Mouse (Mus musculus) lung, adult 2 months (tissue): Measurements from ENCODE around the gene Sh3bgrl.

Source experiments
- CTCF ChIP-seq: fragments of 200-500 bp; IDR thresholded peaks from 2 replicates; pipeline ENCODE4 v1.5.1; 2011; ENCODE audit warnings: mild to moderate bottlenecking, low read length, control low read depth; ENCODE audit not compliant: insufficient read depth
- POLR2A ChIP-seq: fragments of 200-500 bp; IDR thresholded peaks from 2 replicates; pipeline ENCODE4 v1.6.1; 2011; ENCODE audit warnings: low read depth, mild to moderate bottlenecking, control low read depth, low read length, borderline replicate concordance; ENCODE audit errors: extremely low read depth

GRCm38 (mm10) chrX:109235383-109236036 lies 140.3 kb downstream of the Sh3bgrl start:
- TF ChIP-seq POLR2A (no peak), CTCF (no peak)
